Mouse (Mus musculus) cerebellum, adult 11-12 months (tissue): Measurements from ENCODE around the gene Pcf11.

Experiments used
- DNase-seq: peaks from one replicate; pipeline ENCODE4 v3.0.0; 2022

Gene Pcf11

GRCm38 (mm10) chr7:92669507-92670471, at the start of gene Pcf11:
Pcf11 (minus strand) TSS chr7:92669934.
- DNase-seq: peak; percentile 98

DNA sequence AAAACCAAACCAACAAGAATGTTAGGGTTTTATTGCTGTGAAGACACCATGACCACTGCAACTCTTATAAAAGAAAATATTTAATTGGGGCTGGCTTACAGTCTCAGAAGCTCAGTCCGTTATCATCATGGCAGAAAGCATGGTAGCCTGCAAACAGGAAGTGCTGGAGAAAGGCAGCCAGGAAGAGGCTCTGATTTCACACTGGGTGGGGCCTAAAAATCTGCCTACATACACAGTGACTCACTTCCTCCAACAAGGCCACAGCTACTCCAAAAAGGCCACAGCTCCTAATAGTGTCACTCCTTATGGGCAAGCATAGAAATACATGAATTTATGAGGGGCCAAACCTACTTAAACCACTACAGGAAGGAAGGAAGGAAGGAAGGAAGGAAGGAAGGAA, 45.3 kb upstream of the Pcf11 start:
- no peak for DNase-seq

DNA sequence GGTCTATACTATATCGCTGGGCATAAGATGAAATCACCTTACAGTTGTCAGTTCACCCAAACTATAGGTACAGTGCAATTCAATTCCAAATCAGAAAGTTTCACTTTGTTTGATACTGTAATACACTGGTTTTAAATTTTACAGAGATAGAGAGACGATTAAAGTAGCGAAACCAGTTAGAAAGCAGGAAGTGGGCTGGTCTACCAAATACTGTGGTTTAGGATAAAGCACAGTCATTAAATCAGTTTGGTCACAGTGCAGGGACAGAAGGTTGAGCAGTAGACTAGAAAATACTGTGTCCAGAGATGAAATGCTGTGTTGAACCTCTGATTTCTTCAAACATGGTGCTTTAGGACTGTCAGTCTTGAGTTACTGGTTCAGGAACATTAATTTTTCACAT, 41.9 kb upstream of the Pcf11 start:
- DNase-seq: no peak

- no peak for DNase-seq
These were observed 39.8 kb upstream of the Pcf11 start for GRCm38 (mm10) chr7:92709573-92709972.

DNA sequence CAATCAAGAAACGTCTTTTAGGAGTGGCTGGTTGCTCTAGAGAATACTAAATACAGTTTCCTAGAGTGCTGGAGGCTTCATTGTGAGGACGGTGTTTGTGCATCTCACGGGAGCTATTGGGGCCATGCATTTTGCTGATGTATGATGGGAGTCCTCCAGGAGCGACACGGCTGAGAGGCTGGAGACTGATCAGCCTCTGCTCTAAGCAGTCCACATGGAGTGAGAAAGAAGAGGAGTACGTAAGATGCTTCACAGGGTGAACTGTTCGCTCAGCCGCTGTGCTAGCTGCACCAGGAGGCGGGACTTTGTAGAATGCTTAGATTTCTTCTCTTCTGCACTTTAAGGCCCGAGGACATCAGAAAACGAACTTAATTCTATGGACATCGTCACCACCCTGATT, 37.0 kb upstream of the Pcf11 start:
- DNase-seq: no peak

- no peak for DNase-seq
These were observed 35.8 kb upstream of the Pcf11 start for GRCm38 (mm10) chr7:92705534-92705933.

GRCm38 (mm10) chr7:92703661-92704060, 33.9 kb upstream of the Pcf11 start:
- DNase-seq: no peak

- no peak for DNase-seq
These were observed 29.0 kb upstream of the Pcf11 start for GRCm38 (mm10) chr7:92698770-92699169.

DNA sequence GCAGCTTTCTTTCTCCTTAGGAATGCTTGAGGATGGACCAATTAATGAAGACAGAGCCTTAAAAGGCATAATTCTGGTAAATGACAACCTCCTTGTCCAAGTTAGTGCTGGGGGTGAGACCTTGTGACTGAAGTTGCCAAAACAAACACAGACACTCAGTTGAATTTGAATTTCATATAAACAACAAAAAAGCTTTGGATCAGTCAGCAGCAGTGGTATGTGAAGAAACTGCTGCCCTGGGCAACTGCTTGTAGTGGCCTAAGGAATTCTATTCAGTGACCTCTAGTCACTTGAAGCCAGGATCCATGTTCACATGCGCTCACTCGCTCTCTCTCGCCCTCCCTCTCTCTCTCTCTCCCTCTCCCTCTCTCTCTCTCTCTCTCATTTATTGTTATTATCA, 26.7 kb upstream of the Pcf11 start:
- no peak for DNase-seq

- DNase-seq: no peak
These were observed 19.4 kb upstream of the Pcf11 start for GRCm38 (mm10) chr7:92689101-92689500.

GRCm38 (mm10) chr7:92688299-92688669, 18.6 kb upstream of the Pcf11 start:
- no peak for DNase-seq

GRCm38 (mm10) chr7:92687556-92688298, 18.0 kb upstream of the Pcf11 start:
- no peak for DNase-seq

- DNase-seq: no peak
These were observed 7.6 kb upstream of the Pcf11 start for GRCm38 (mm10) chr7:92677346-92677745.

- no peak for DNase-seq
These were observed 5.4 kb upstream of the Pcf11 start for GRCm38 (mm10) chr7:92675131-92675530.

DNA sequence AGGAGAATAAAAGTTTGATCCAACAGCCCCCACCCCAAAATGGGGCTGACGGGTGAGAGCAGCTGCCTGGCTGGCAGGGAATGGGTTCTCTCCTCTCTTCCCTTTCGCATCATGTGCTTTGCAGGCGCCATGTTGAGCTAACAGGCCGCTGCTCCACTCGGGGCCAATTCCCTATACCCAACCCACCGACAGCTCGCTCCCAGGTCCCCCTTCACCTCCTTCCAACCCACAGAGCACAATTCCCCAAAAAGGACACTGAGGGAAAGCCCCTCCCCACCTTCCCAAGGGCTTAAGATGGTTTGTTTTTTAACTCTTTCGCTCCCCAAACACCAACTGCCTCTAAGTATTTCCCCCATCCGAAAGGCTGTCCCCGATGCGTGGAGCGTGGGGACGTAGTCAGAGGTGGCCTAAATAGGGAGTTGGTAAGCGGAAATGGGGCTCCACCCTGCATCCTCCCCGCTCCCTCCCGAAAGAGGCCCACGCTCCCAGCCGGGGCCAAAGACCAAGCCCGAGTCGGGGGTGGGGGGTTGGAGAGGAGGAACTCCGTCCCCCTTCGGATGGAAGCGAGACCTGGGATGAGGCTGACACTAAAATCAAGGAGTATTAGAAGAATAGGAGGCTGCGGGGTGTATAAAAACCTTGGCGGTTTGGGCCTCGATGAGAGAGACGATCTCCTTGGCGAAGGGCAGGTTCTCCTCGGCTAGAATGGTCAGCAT, 785 bp downstream of the Pcf11 start:
- peak; percentile 71 for DNase-seq

- DNase-seq: no peak
These were observed 3.4 kb downstream of the Pcf11 start for GRCm38 (mm10) chr7:92666274-92666820.

DNA sequence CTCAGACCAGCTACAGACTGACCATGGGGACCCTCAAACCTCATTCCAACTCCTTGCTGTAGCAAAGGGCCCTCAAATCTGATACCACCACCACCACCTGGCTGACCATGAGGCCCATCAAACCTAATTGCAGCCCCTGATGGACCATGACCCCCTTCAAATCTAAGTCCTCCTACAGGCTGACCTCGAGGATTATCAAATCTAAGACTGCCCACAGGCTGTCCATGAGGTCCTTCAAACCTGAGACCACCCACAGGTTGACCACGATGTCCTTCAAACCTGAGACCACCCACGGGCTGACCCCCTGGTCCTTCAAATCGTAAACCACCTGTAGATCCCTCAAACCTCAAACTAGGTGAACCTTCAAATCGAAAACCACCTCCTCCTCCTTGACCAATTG, 11.7 kb downstream of the Pcf11 start:
- no peak for DNase-seq

DNA sequence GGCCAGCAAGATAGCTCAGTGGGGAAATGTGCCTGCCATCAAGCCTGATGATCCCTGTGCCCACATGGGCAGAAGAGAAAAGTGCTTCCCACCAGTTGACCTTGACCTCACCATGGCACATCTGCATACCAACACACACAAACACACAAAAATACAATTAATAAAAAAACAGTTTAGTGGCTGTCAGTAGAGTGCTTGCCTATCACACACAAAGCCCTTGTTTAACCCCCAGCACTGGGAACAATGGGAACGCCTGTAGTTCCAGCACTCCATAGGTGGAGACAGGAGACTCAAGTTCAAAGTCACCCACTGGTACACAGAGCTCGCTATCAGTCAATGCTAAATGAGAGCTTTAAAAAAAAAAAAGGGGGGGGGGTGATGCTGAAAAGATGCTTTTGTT, 13.3 kb downstream of the Pcf11 start:
- no peak for DNase-seq

DNA sequence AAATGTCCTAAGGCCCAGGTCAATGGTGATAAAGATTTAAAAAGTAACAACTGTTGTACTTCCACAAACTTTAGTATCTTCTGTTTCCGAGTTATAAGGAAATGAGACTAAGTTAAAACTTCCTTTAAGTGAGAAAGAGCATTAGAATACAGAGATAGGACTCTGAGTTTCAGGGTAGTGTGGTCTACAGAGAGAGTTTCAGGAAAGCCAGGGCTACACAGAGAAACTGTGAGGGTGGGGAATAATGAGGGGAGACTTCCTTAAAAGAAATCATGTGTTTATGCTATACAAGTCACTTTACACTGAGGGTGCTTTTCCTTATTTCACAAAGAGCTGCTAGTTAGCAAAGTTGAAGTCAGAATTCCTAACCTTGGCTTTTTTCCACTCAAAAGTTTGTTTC, 16.4 kb downstream of the Pcf11 start:
- no peak for DNase-seq

GRCm38 (mm10) chr7:92647790-92648189, 21.9 kb downstream of the Pcf11 start:
- DNase-seq: no peak

GRCm38 (mm10) chr7:92642358-92642757, 27.4 kb downstream of the Pcf11 start:
- DNase-seq: no peak

DNA sequence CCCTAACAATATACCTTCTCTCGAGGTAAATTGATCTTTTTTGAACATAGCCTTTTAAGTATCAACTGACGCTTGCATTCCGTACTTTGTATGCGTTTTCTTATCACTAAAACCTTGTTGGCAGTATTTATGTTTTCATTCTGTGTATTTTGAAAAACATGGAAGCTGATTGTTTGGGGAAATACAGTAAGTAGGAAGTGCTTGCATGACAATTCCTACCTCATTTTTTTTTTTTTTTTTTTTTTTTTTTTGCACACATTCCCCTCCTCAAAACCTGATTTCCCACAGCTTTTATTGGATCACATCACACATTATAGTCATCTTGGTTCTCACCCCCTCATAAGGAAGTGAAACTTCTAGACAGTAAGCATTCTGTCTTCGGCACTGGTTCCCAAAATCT, 31.7 kb downstream of the Pcf11 start:
- no peak for DNase-seq

GRCm38 (mm10) chr7:92637021-92637625, 32.6 kb downstream of the Pcf11 start, which contains the start of gene Ankrd42:
Ankrd42 (minus strand) TSS chr7:92637142.
- DNase-seq: peak; percentile 85
